In genomic region chr14:56887887-56888286, GRCm38 (mm10) we compare ENCODE assay signal across 8 mouse cellular contexts. TPM values are rescaled to one million over a fixed set of nuclear protein-coding genes. Genes with fewer than 3 reads are reported as not detected.
DNase-seq lines count a peak whose midpoint lies in the region; ATAC-seq and TF ChIP-seq lines count a peak whose summit lies in the region.

No protein-coding gene starts in this region.

- 0 out of 2 replicates have a peak, but pooled peaks have one; percentile 21 for ATAC-seq in forebrain, embryonic 12.5 days (ENCODE audit: low FRiP score)
- ATAC-seq in liver, postnatal 0 days, result no peak
- no peak for ATAC-seq in neural tube, embryonic 13.5 days (ENCODE audit: low read depth)

- peak overlapping the region; percentile 97 for H3K9ac ChIP-seq in CH12.LX (ENCODE audit: insufficient read depth, low read depth)
- H3K9ac ChIP-seq in forebrain, embryonic 12.5 days, result peak overlapping the region; percentile 96
- H3K9ac ChIP-seq in liver, postnatal 0 days (replicated peaks), result peak overlapping the region; percentile 97
- H3K9ac ChIP-seq in neural tube, embryonic 13.5 days, result peak overlapping the region; percentile 94

- TF ChIP-seq CTCF in CH12.LX (conservative IDR thresholded peaks at IDR 0.05 in 1 of 2, IDR thresholded peaks at IDR 0.05 in 1 of 2; ENCODE audit: low read depth in 2 of 2, low read length in 2 of 2), result peak; percentile 38 to 87; a peak in 3 of 4 replicates
- TF ChIP-seq CTCF in liver, postnatal 0 days (IDR thresholded peaks at IDR 0.05; ENCODE audit: low read depth), result peak; percentile 91

- H3K27ac ChIP-seq in CH12.LX (ENCODE audit: insufficient read depth, low read depth), result 0 out of 2 replicates have a peak overlapping the region, but pooled peaks have one; percentile 9
- H3K27ac ChIP-seq in forebrain, embryonic 12.5 days, result peak overlapping the region; percentile 99
- H3K27ac ChIP-seq in liver, postnatal 0 days (ENCODE audit: low read depth), result peak overlapping the region; percentile 99
- H3K27ac ChIP-seq in neural tube, embryonic 13.5 days (replicated peaks), result peak overlapping the region; percentile 99

- peaks cover 2 to 30% of the 10 kb centered on the region in 2 experiments for H3K36me3 ChIP-seq in CH12.LX (replicated peaks in 1 of 2; ENCODE audit: control insufficient read depth in 1 of 2, insufficient read depth in 1 of 2, low read length in 1 of 2)
- peaks cover 15% of the 10 kb centered on the region for H3K36me3 ChIP-seq in forebrain, embryonic 12.5 days (replicated peaks)
- H3K36me3 ChIP-seq in liver, postnatal 0 days (replicated peaks; ENCODE audit: insufficient read depth, low read length), result peaks cover 9% of the 10 kb centered on the region
- peaks cover 23% of the 10 kb centered on the region for H3K36me3 ChIP-seq in neural tube, embryonic 13.5 days

- in situ Hi-C loops in CH12.LX (cut with MboI; ENCODE audit: low pct_ligation_motif_present, low pct_unique_long_range_greater_than_20kb, low sequenced_read_pairs), result no loop called here

- H3K9me3 ChIP-seq in CH12.LX (replicated peaks; ENCODE audit: low read length), result no peaks in the 10 kb centered on the region
- no peaks in the 10 kb centered on the region for H3K9me3 ChIP-seq in forebrain, embryonic 12.5 days
- no peaks in the 10 kb centered on the region for H3K9me3 ChIP-seq in liver, postnatal 0 days (ENCODE audit: low read length)
- no peaks in the 10 kb centered on the region; the same call in 1 of the 2 replicates for H3K9me3 ChIP-seq in neural tube, embryonic 13.5 days

- TF ChIP-seq RAD21 in CH12.LX (IDR thresholded peaks at IDR 0.05; ENCODE audit: low read depth, low read length), result peak; percentile 42

- H3K27me3 ChIP-seq in CH12.LX (replicated peaks), result no peaks in the 10 kb centered on the region
- H3K27me3 ChIP-seq in forebrain, embryonic 12.5 days, result no peaks in the 10 kb centered on the region
- H3K27me3 ChIP-seq in liver, postnatal 0 days (ENCODE audit: insufficient read depth, low read length), result no peaks in the 10 kb centered on the region
- no peaks in the 10 kb centered on the region for H3K27me3 ChIP-seq in neural tube, embryonic 13.5 days

- H3K4me2 ChIP-seq in CH12.LX (ENCODE audit: insufficient read depth, low read depth, poor library complexity, severe bottlenecking), result peak overlapping the region; percentile 83
- peak overlapping the region; percentile 61 for H3K4me2 ChIP-seq in forebrain, embryonic 12.5 days
- H3K4me2 ChIP-seq in liver, postnatal 0 days (ENCODE audit: low read depth, low read length), result peak overlapping the region; percentile 89
- peak overlapping the region; percentile 67 for H3K4me2 ChIP-seq in neural tube, embryonic 13.5 days

- intact Hi-C loops in heart, postnatal 10 days (cut with DNase I), result loop anchor here (5.0 kb wide), 1 partner anchor 221 kb away; the partner anchor contains the start of gene Mphosph8

- WGBS in forebrain, embryonic 12.5 days, result under 1% methylated on average over 9 of the region's 9 CpGs
- under 1% methylated on average over 9 of the region's 9 CpGs for WGBS in liver, postnatal 0 days (ENCODE audit: insufficient replicate concordance)
- under 1% methylated on average over 9 of the region's 9 CpGs for WGBS in neural tube, embryonic 13.5 days

- dilution Hi-C loops in CH12.LX (cut with MboI; ENCODE audit: extremely low pct_ligation_motif_present, extremely low pct_unique_long_range_greater_than_20kb, low sequenced_read_pairs), result no loop called here

- peaks cover 38% of the 10 kb centered on the region for H3K79me2 ChIP-seq in CH12.LX (replicated peaks; ENCODE audit: control insufficient read depth, extremely low read depth, insufficient read depth, poor library complexity, severe bottlenecking)

- DNase-seq in CH12.LX (ENCODE audit: extremely low read depth), result peak; percentile 90
- DNase-seq in c-Kit-negative CD71-positive TER-119-positive erythroid progenitor cells, embryonic 14.5 days (ENCODE audit: low read depth, low spot score), result peak; percentile 49
- DNase-seq in heart, postnatal 10 days, result peak; percentile 71 to 74
- peak; percentile 70 for DNase-seq in layer of hippocampus, adult 11-12 months (ENCODE audit: low spot score)
- DNase-seq in liver, postnatal 0 days, result peak; percentile 76
- DNase-seq in telencephalon, adult 2 months (ENCODE audit: low read depth, low spot score), result peak; percentile 78

- peaks cover 3 to 22% of the 10 kb centered on the region in 2 experiments; a peak in 2 of 4 replicates for H3K4me1 ChIP-seq in CH12.LX (ENCODE audit: control insufficient read depth in 1 of 2, insufficient read depth in 2 of 2)
- H3K4me1 ChIP-seq in forebrain, embryonic 12.5 days, result peaks cover 25% of the 10 kb centered on the region
- H3K4me1 ChIP-seq in liver, postnatal 0 days (ENCODE audit: insufficient read depth), result peaks cover 4% of the 10 kb centered on the region; the same call in 1 of the 2 replicates
- H3K4me1 ChIP-seq in neural tube, embryonic 13.5 days (replicated peaks), result peaks cover 32% of the 10 kb centered on the region

- peak overlapping the region; percentile 86 to 100 (median 93) for H3K4me3 ChIP-seq in CH12.LX (replicated peaks in 1 of 3; ENCODE audit: low read depth in 2 of 3, low read length in 2 of 3, poor library complexity in 1 of 3)
- peak overlapping the region; percentile 85 for H3K4me3 ChIP-seq in forebrain, embryonic 12.5 days (replicated peaks)
- H3K4me3 ChIP-seq in liver, postnatal 0 days (ENCODE audit: low read depth, low read length), result peak overlapping the region; percentile 88
- H3K4me3 ChIP-seq in neural tube, embryonic 13.5 days, result peak overlapping the region; percentile 85

- 0 out of 2 replicates have a peak, but pooled peaks have one; percentile 26 for TF ChIP-seq POLR2A in CH12.LX (IDR thresholded peaks at IDR 0.05; ENCODE audit: low read depth, low read length)

- TF ChIP-seq EP300 in CH12.LX (IDR thresholded peaks at IDR 0.05; ENCODE audit: low read length), result no peak
- no peak for TF ChIP-seq EP300 in liver, postnatal 0 days (IDR thresholded peaks at IDR 0.05; ENCODE audit: low read depth)

TF ChIP-seq in CH12.LX, 34 proteins besides CTCF, POLR2A, EP300 and RAD21:
- no peak for TF ChIP-seq MAFK (IDR thresholded peaks at IDR 0.05; ENCODE audit: insufficient replicate concordance, low read length)
- peak; percentile 68 for TF ChIP-seq CHD2 (IDR thresholded peaks at IDR 0.05; ENCODE audit: low read length)
- TF ChIP-seq ETS1 (conservative IDR thresholded peaks at IDR 0.05; ENCODE audit: low read depth, low read length), result peak; percentile 43
- peak; percentile 68; the same call in 1 of the 2 replicates for TF ChIP-seq SIN3A (IDR thresholded peaks at IDR 0.05; ENCODE audit: low read length)
- 0 out of 2 replicates have a peak, but pooled peaks have one; percentile 45 for TF ChIP-seq IRF4 (IDR thresholded peaks at IDR 0.05; ENCODE audit: low read depth, low read length)
- TF ChIP-seq MAZ (IDR thresholded peaks at IDR 0.05; ENCODE audit: low read depth, low read length), result peak; percentile 93
- 0 out of 2 replicates have a peak, but pooled peaks have one; percentile 38 for TF ChIP-seq RCOR1 (conservative IDR thresholded peaks at IDR 0.05; ENCODE audit: low read depth, low read length)
- no peak for TF ChIP-seq KAT2A (IDR thresholded peaks at IDR 0.05; ENCODE audit: insufficient replicate concordance, low read length)
- no peak for TF ChIP-seq TBP (conservative IDR thresholded peaks at IDR 0.05; ENCODE audit: low read depth, low read length)
- peak; percentile 70; the same call in 1 of the 2 replicates for TF ChIP-seq MXI1 (IDR thresholded peaks at IDR 0.05; ENCODE audit: low read depth, low read length)
- TF ChIP-seq NELFE (IDR thresholded peaks at IDR 0.05; ENCODE audit: low read depth, low read length), result no peak
- TF ChIP-seq HCFC1 (IDR thresholded peaks at IDR 0.05; ENCODE audit: low read depth, low read length), result peak; percentile 34; the same call in 1 of the 2 replicates
- peak; percentile 22; the same call in 1 of the 2 replicates for TF ChIP-seq NRF1 (IDR thresholded peaks at IDR 0.05; ENCODE audit: low read depth, low read length)
- TF ChIP-seq USF1 (IDR thresholded peaks at IDR 0.05; ENCODE audit: low read depth, low read length), result no peak
- TF ChIP-seq MAX (IDR thresholded peaks at IDR 0.05; ENCODE audit: low read length), result peak; percentile 43; the same call in 1 of the 2 replicates
- peak; percentile 31; the same call in 1 of the 2 replicates for TF ChIP-seq ELF1 (IDR thresholded peaks at IDR 0.05; ENCODE audit: low read depth, low read length)
- peak; percentile 48; the same call in 1 of the 2 replicates for TF ChIP-seq TCF12 (IDR thresholded peaks at IDR 0.05; ENCODE audit: low read depth, low read length)
- no peak for TF ChIP-seq ZC3H11A (IDR thresholded peaks at IDR 0.05; ENCODE audit: low read depth, low read length)
- peak; percentile 38 for TF ChIP-seq SMC3 (IDR thresholded peaks at IDR 0.05; ENCODE audit: low read depth, low read length)
- TF ChIP-seq MEF2A (IDR thresholded peaks at IDR 0.05; ENCODE audit: borderline replicate concordance, low read depth, low read length), result peak; percentile 48; the same call in 1 of the 2 replicates
- TF ChIP-seq BHLHE40 (IDR thresholded peaks at IDR 0.05; ENCODE audit: low read depth, low read length), result peak; percentile 96
- peak; percentile 67; the same call in 1 of the 2 replicates for TF ChIP-seq MYC (IDR thresholded peaks at IDR 0.05; ENCODE audit: low read depth, low read length)
- no peak for TF ChIP-seq GABPA (IDR thresholded peaks at IDR 0.05; ENCODE audit: insufficient replicate concordance, low read depth, low read length)
TF ChIP-seq in CH12.LX: peak in this region for 16.

RNA-seq across cellular contexts. Expression of gene Zmym2, which starts 1.4 kb away (rescaled TPM):
- 13.4 and 15.1 TPM in 2 replicates for total RNA-seq in CH12.LX (2012; rRNA removed)
- 21.1 and 23.0 TPM in 2 replicates for total RNA-seq in CH12.LX (2014; rRNA removed)
- polyA plus RNA-seq in CH12.LX (2012; ENCODE audit: insufficient read length, low read depth), result 34.9 and 40.5 TPM in 2 replicates
- polyA plus RNA-seq in forebrain, embryonic 12.5 days (2016; fragmentation: Nextera tagmentation; extraction: Ambion mirVana), result 88.2 and 89.5 TPM in 2 replicates
- total RNA-seq in heart, postnatal 10 days (2021), result 10 to 100 TPM; 44.0 to 57.3 TPM
- 4.3 and 4.5 TPM in 2 replicates for polyA plus RNA-seq in liver, postnatal 0 days (2015; fragmentation: Nextera tagmentation; extraction: Ambion mirVana)
- polyA plus RNA-seq in neural tube, embryonic 13.5 days (2015; fragmentation: Nextera tagmentation; extraction: Ambion mirVana), result 60.6 and 71.7 TPM in 2 replicates

Comparison
In these comparisons a context has a peak if more than half of its experiments do, and no peak if none do; other contexts are left out.
1. H3K27ac ChIP-seq: peak in every context shown above with its lines; median percentile 99 in forebrain, embryonic 12.5 days; 99 in liver, postnatal 0 days; 99 in neural tube, embryonic 13.5 days; 9 in CH12.LX.